Mouse (Mus musculus): ENCODE results near the gene Mrpl4. TPM values are rescaled to one million over a fixed set of nuclear protein-coding genes. Genes with fewer than 3 reads are reported as not detected.
A peak's percentile ranks its signal among the peaks of the same experiment; 100 is the strongest.
"Not testable (repeated sequence)": the region's sequence is repeated elsewhere in the genome, so short reads cannot be mapped to it uniquely, and the experiment has no call there.

The Mrpl4 gene
- polyA plus RNA-seq, 1 experiment from 2014 or later, result 84.0 TPM

DNA sequence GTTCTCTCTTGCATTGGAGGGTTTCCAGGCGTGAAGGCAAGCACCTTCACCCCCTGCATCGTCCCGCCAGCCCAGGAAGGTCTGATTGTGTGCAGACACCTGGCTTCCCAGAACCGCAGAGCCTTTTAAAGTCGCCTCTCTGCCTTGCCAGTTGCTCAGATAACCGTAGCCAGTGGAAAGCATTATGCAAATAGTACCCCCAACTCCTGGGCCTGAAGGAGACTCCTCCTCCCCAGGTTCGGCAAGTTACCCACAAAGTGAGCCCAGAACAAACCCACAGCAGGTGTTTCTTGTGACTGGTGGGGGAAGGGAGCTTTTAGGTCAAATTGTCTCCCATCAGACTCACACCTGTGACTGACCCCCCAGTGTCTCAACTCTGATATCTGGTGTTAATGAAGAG lies 14.6 kb upstream of the Mrpl4 start:
- Histone ChIP-seq H3K36me3 (no peaks in the 10 kb centered on the region), H3K27ac (no peak overlapping the region), H3K27me3 (peaks cover 3% of the 10 kb centered on the region; the same call in 1 of the 2 replicates), H3K4me1 (replicated peaks) (peaks cover 13% of the 10 kb centered on the region), H3K4me2 (no peak overlapping the region), H3K9ac (no peak overlapping the region), H3K4me3 (replicated peaks) (no peak overlapping the region), H3K9me3 (replicated peaks) (no peaks in the 10 kb centered on the region)
- 20% methylated on average over 7 of the region's 7 CpGs for WGBS (ENCODE audit: insufficient replicate concordance)
- no peak for DNase-seq
- no peak for ATAC-seq (ENCODE audit: low read depth)

DNA sequence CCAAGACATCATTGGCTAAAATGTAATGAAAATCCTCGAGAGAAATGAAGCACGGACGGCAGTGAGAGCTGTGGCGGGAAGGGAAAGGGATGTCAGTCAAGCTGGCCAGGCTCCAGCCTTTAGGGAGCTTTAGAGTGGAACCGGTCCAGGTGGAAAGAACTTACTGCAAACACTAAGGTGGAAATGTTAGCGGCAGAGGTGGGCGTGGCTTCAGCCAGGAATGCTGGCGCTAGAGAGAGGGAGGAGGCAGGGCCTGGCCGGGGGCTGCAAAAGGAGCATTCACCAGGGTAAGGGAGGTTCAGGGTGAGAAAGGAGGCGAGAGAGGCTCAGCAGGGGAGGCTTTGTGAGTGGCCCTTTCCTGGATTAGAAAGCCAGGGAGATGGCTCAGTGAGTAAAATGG lies 11.7 kb upstream of the Mrpl4 start:
- H3K4me3 ChIP-seq (replicated peaks), result no peak overlapping the region
- 25% methylated on average over 10 of the region's 10 CpGs for WGBS (ENCODE audit: insufficient replicate concordance)

DNA sequence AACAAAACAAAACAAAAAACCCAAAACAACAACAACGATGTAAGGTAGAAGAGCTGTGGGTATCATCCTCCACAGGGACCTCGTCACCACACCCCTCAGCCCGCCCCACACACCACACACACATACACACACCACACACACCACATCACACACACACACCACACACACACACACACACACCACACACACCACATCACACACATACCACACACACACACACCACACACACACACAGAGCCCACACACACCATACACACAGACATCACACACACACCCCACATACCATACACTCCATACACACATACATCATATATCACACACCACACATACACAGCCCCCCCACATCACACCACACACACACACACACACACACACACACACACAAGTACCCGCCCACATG lies 11.0 kb upstream of the Mrpl4 start:
- Histone ChIP-seq H3K36me3 (no peaks in the 10 kb centered on the region), H3K9ac (no peak overlapping the region), H3K27ac (no peak overlapping the region), H3K9me3 (replicated peaks) (no peaks in the 10 kb centered on the region), H3K4me2 (no peak overlapping the region), H3K27me3 (peaks cover 3% of the 10 kb centered on the region; the same call in 1 of the 2 replicates), H3K4me1 (replicated peaks) (peaks cover 18% of the 10 kb centered on the region), H3K4me3 (replicated peaks) (no peak overlapping the region)
- ATAC-seq (ENCODE audit: low read depth) (no peak), DNase-seq (no peak)
- WGBS (ENCODE audit: insufficient replicate concordance), result 64% methylated on average over 4 of the region's 4 CpGs

More for the DNA sequence above, 11.7 kb upstream of the Mrpl4 start:
- Histone ChIP-seq H3K4me1 (replicated peaks) (peaks cover 17% of the 10 kb centered on the region), H3K27ac (no peak overlapping the region), H3K9me3 (replicated peaks) (no peaks in the 10 kb centered on the region), H3K36me3 (no peaks in the 10 kb centered on the region), H3K27me3 (peaks cover 3% of the 10 kb centered on the region; the same call in 1 of the 2 replicates), H3K9ac (0 out of 2 replicates have a peak overlapping the region, but pooled peaks have one; percentile 1), H3K4me2 (peak overlapping the region; percentile 32; the same call in 1 of the 2 replicates)
- DNase-seq (no peak), ATAC-seq (ENCODE audit: low read depth) (no peak)

DNA sequence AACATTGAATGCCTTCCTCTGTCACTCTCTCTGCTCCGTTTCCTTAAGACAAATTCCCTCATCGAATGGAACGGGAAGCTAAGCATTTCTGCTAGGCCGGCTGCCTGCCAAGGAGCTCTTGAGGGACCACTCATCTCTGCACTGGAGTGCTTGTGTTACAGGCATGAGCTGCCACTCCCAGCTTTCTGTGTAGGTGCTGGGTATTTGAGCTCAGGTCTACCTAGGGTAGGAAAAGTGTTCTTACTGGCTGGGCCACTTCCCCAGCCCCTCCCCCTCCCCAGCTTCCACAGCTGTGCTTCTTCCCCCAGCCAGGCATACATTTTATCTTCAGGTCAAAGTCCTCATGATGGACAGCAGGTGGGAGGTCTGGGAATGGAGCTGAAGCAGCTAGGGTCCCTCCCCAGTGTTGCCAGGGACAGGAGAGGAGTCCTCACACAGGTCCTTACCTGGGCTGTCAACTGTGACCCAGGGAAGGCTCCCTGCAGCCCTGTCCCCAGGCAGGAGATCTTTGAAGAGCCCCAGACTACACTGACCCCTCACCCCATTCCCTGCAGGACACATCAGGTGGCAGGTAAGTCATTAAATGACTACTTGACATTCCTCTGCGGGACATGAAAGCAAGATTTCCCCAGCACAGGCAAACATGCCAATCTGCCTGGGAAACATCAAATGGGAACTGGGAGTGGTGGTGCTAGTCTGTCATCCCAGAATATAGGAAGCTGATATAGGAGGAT lies 9.2 kb upstream of the Mrpl4 start:
- no peaks in the 10 kb centered on the region for H3K36me3 ChIP-seq
- no peak overlapping the region for H3K4me3 ChIP-seq (replicated peaks)
- no peak overlapping the region for H3K4me2 ChIP-seq
- H3K9ac ChIP-seq, result peak overlapping the region; percentile 13; the same call in 1 of the 2 replicates
- peaks cover 31% of the 10 kb centered on the region for H3K4me1 ChIP-seq (replicated peaks)
- ATAC-seq (ENCODE audit: low read depth) (no peak), DNase-seq (no peak)
- no peaks in the 10 kb centered on the region for H3K9me3 ChIP-seq (replicated peaks)
- H3K27ac ChIP-seq, result no peak overlapping the region
- peaks cover 3% of the 10 kb centered on the region; the same call in 1 of the 2 replicates for H3K27me3 ChIP-seq
- WGBS (ENCODE audit: insufficient replicate concordance), result 61% methylated on average over 5 of the region's 5 CpGs

DNA sequence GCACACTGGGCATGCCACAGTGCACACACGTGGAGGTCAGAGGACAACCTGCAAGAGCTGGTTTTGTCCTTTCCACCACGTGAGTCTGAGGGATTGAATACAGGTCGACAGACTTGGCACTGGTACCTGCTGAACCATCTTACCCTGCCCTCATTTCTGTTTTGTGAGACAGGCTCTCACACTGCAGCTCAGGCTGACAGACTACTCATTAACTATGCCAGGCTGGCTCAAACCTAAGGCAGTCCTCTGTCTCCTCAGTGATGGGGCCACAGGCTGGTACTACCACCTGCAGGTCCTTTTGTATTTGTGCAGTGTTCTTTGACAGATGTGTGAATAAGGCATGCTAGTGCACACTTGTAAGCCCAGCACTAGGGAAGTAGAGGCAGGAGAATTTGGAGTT lies 7.5 kb upstream of the Mrpl4 start:
- Histone ChIP-seq H3K4me2 (no peak overlapping the region), H3K27me3 (peaks cover 3% of the 10 kb centered on the region; the same call in 1 of the 2 replicates), H3K4me1 (replicated peaks) (peaks cover 31% of the 10 kb centered on the region), H3K36me3 (no peaks in the 10 kb centered on the region), H3K9me3 (replicated peaks) (no peaks in the 10 kb centered on the region), H3K27ac (no peak overlapping the region), H3K9ac (no peak overlapping the region), H3K4me3 (replicated peaks) (no peak overlapping the region)
- WGBS (ENCODE audit: insufficient replicate concordance), result 80% methylated on average over 3 of the region's 3 CpGs
- DNase-seq, result no peak
- ATAC-seq (ENCODE audit: low read depth), result no peak

DNA sequence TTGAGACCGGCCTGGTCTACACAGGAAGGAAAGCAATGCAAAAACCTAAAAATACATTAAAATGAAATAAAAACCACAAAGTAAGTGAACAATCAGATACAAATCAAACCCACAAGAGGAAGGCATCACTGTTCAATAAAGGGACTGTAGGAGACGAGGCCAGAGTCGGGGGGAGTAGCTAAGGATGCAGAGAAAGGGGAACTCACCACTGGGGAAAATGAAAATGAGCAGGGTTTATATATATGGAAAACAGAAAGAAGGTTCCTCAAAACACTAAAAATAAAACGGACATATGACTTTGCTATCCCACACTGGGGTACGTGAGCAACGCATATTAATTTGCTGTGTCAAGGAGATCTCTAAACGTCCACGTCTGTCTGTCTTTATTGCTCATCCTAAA lies 5.5 kb upstream of the Mrpl4 start:
- Histone ChIP-seq H3K4me3 (replicated peaks) (no peak overlapping the region), H3K9me3 (replicated peaks) (no peaks in the 10 kb centered on the region), H3K4me1 (replicated peaks) (peaks cover 37% of the 10 kb centered on the region), H3K4me2 (no peak overlapping the region), H3K27me3 (no peaks in the 10 kb centered on the region), H3K9ac (no peak overlapping the region), H3K27ac (no peak overlapping the region), H3K36me3 (no peaks in the 10 kb centered on the region)
- DNase-seq (no peak), ATAC-seq (ENCODE audit: low read depth) (no peak)
- WGBS (ENCODE audit: insufficient replicate concordance), result 73% methylated on average over 8 of the region's 8 CpGs

DNA sequence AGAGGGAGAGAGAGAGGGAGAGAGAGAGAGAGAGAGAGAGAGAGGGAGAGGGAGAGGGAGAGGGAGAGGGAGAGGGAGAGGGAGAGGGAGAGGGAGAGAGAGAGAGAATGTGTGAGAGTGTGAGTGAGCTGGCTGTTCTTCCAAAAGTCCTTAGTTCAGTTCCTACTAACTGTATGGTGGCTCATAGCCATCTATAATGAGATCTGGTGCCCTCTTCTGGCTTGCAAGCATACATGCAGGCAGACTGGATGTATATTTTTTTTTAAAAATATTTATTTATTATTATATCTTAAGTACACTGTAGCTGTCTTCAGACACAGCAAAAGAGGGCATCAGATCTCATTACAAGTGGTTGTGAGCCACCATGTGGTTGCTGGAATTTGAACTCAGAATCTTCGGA lies 4.2 kb upstream of the Mrpl4 start:
- not testable (repeated sequence) for DNase-seq

DNA sequence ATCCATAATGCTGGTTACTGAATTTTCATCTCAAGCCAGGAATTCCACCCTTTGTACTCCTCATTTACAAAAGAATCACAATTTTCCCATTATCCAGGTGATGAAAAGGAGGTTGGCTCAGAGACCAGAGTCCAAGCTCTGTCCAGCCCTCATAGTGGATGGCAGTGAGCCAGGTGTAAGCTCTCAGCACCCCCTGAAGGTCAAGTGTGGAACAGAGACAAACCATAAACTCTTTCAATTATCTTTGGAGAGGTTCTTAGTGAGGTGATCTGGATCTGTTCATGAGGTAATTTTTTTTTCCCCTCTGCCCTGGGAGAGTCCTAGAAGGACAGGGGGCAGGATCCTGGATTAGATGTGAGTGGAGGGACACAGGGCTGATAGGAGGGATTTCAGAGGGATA lies 1.7 kb upstream of the Mrpl4 start:
- no peak overlapping the region for H3K9ac ChIP-seq
- no peak overlapping the region; the same call in 1 of the 2 replicates for H3K27ac ChIP-seq
- H3K27me3 ChIP-seq, result no peaks in the 10 kb centered on the region
- no peak overlapping the region for H3K4me3 ChIP-seq (replicated peaks)
- peaks cover 50% of the 10 kb centered on the region for H3K4me1 ChIP-seq (replicated peaks)
- ATAC-seq (ENCODE audit: low read depth) (no peak), DNase-seq (no peak)
- H3K4me2 ChIP-seq, result no peak overlapping the region
- no peaks in the 10 kb centered on the region for H3K9me3 ChIP-seq (replicated peaks)
- peaks cover 13% of the 10 kb centered on the region for H3K36me3 ChIP-seq

More for the DNA sequence above, 4.2 kb upstream of the Mrpl4 start:
- not testable (repeated sequence) for H3K4me2 ChIP-seq; H3K36me3 ChIP-seq; ATAC-seq (ENCODE audit: low read depth); H3K27me3 ChIP-seq; H3K9me3 ChIP-seq (replicated peaks); H3K9ac ChIP-seq; H3K27ac ChIP-seq; H3K4me3 ChIP-seq (replicated peaks)
- H3K4me1 ChIP-seq (replicated peaks), result peaks cover 37% of the 10 kb centered on the region
- WGBS (ENCODE audit: insufficient replicate concordance), result 74% methylated on average over 1 of the region's 1 CpGs

DNA sequence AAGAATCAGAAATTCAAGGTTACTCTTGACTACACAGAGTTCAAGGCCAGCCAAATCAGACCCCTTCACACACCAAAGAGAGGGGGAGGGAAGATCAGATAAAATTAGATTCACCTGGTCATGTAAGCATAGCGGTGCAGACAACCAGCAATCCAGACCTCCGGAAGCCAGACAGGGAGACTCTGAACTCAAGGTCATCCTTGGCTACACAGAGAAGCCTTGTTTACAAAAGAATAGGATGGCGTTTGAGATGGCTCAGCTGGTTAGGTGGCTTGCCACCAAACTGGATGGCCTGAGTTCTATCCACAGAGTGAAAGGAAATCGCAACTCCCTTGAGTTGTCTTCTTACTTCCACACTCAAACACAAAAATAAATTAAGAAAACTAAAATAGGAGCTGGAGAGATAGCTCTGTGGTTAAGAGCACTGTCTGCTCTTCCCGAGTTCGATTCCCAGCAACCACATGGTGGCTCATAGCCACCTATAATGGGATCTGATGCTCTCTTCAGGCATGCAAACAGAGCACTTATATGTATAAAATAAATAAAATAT lies 812 bp upstream of the Mrpl4 start:
- peak overlapping the region; percentile 87 for H3K4me2 ChIP-seq
- 66% methylated on average over 6 of the region's 6 CpGs for WGBS (ENCODE audit: insufficient replicate concordance)
- H3K36me3 ChIP-seq, result peaks cover 22% of the 10 kb centered on the region
- H3K4me1 ChIP-seq (replicated peaks), result peaks cover 48% of the 10 kb centered on the region
- H3K27ac ChIP-seq, result 0 out of 2 replicates have a peak overlapping the region, but pooled peaks have one; percentile 45
- no peaks in the 10 kb centered on the region for H3K27me3 ChIP-seq
- DNase-seq, result no peak
- no peak for ATAC-seq (ENCODE audit: low read depth)
- H3K9ac ChIP-seq, result no peak overlapping the region
- H3K4me3 ChIP-seq (replicated peaks), result no peak overlapping the region; the same call in 1 of the 2 replicates
- H3K9me3 ChIP-seq (replicated peaks), result no peaks in the 10 kb centered on the region

DNA sequence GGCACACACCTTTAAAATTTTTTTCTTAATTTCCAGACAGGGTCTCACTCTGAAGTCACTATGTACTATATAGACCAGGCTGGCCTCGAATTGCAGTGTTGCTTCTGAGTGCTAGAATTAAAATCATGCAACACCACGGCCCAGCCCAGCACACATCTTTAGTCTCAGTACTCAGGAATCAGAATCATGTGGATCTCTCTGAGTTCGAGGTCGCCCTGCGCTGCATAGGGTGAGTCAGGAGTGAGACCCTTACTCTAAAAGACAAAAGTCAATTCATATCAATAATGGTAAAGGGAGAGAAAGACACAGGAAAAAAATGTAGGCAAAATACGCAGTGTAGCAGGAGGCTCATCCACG lies 290 bp upstream of the Mrpl4 start:
- Histone ChIP-seq H3K4me2 (peak overlapping the region; percentile 87), H3K9ac (peak overlapping the region; percentile 81), H3K27me3 (no peaks in the 10 kb centered on the region), H3K27ac (peak overlapping the region; percentile 83), H3K9me3 (replicated peaks) (no peaks in the 10 kb centered on the region), H3K4me1 (replicated peaks) (peaks cover 45% of the 10 kb centered on the region), H3K4me3 (replicated peaks) (peak overlapping the region; percentile 82), H3K36me3 (peaks cover 27% of the 10 kb centered on the region)
- DNase-seq, result no peak
- WGBS (ENCODE audit: insufficient replicate concordance), result 13% methylated on average over 7 of the region's 7 CpGs
- peak; percentile 22 for ATAC-seq (ENCODE audit: low read depth)

DNA sequence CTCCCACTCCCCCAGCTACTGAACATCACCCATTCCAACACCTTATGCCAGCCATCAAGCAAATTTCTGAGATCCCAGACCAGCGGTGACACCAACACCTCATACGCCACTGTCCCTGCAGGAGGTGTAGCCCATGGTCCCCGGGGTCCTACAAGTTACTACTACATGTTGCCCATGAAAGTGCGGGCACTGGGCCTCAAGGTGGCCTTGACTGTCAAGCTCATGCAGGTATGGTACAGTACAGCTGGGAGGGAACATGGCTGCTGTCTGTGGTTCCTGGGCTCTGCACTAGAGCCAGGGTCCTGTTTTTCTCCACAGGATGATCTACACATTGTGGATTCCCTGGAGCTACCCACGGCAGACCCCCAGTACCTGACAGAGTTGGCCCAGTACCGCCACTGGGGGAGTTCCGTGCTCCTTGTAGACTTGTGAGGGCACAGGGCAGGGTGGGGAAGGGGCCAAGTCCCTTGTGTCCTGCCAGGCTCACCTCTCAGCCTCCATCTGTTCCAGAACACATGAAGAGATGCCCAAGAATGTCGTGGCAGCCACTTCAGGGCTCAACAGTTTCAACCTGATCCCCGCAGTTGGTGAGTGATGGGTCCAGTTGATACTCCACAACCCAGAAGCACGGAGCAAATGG lies 4.9 kb downstream of the Mrpl4 start:
- Histone ChIP-seq H3K36me3 (peaks cover 46% of the 10 kb centered on the region), H3K4me1 (replicated peaks) (peaks cover 39% of the 10 kb centered on the region), H3K27me3 (no peaks in the 10 kb centered on the region), H3K9ac (no peak overlapping the region), H3K4me3 (replicated peaks) (no peak overlapping the region), H3K27ac (no peak overlapping the region), H3K4me2 (no peak overlapping the region), H3K9me3 (replicated peaks) (no peaks in the 10 kb centered on the region)
- 86% methylated on average over 10 of the region's 10 CpGs for WGBS (ENCODE audit: insufficient replicate concordance)
- no peak for DNase-seq
- no peak for ATAC-seq (ENCODE audit: low read depth)

All from liver, embryonic 13.5 days (tissue).